Mouse (Mus musculus): ENCODE measurements around the gene Uchl1.

GRCm38 (mm10) chr5:66635459-66636079 lies 40.3 kb upstream of the Uchl1 start:
- TF ChIP-seq POLR2A (IDR thresholded peaks at IDR 0.05; ENCODE audit: insufficient read length, low read depth) = no peak
- TF ChIP-seq CEBPB (IDR thresholded peaks at IDR 0.05; ENCODE audit: insufficient read depth, poor library complexity, severe bottlenecking) = no peak
- TF ChIP-seq SRF (IDR thresholded peaks at IDR 0.05; ENCODE audit: control insufficient read depth, insufficient read length, low read depth) = no peak
- no peak for TF ChIP-seq MAX (IDR thresholded peaks at IDR 0.05; ENCODE audit: low read depth)
- TF ChIP-seq TCF12 (IDR thresholded peaks at IDR 0.05; ENCODE audit: insufficient read depth, poor library complexity, severe bottlenecking) = no peak

Measured in myocyte (in vitro differentiated cells).